Mouse (Mus musculus): ENCODE measurements around the gene Mepce.

DNA sequence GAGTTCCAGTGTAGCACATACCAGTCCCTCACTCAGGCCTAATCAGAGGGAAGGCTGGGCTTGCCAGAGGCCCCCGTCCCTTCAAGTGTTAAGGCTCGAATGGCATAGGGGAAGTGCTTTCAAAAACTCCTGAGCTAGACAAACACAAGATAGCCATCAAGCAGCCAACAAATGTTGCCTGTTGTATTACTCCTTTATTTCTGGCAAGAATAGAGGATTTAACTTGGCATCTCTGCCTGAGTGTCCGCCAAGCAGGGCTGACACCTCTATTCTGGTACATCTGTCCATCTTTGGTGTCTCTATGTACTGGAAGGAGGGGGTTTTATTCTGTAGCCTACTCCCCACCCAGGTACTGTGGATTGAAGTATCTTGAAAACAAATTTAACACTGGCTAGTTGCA is 31.3 kb downstream of the Mepce start:
- TF ChIP-seq CTCF (IDR thresholded peaks at IDR 0.05; ENCODE audit: control insufficient read depth, insufficient read depth, low read length) (no peak), POLR2A (IDR thresholded peaks at IDR 0.05; ENCODE audit: borderline replicate concordance, control insufficient read depth, low read depth, low read length) (no peak)

All from bone marrow, adult 2 months (tissue).